In genomic region chr9:107255596-107255995, GRCm38 (mm10) we compare ENCODE assay signal across 10 mouse cellular contexts. TPM values are rescaled to one million over a fixed set of nuclear protein-coding genes. Genes with fewer than 3 reads are reported as not detected.
A peak's percentile ranks its signal among the peaks of the same experiment; 100 is the strongest.
DNase-seq lines count a peak whose midpoint lies in the region; ATAC-seq lines count a peak whose summit lies in the region.
"Had no signal": no experiment of that assay in that cellular context is flagged by ENCODE, and none has a peak within 500 bp of the region (broad histone marks: within the 10 kb centered on the region; RNA-seq: fewer than 3 reads in every experiment).

No protein-coding gene starts in this region.

- no peak overlapping the region for H3K27ac ChIP-seq in forebrain, embryonic 11.5 days (ENCODE audit: low read depth, low read length)
- H3K27ac ChIP-seq in forebrain, embryonic 16.5 days (ENCODE audit: low read length), result no peak overlapping the region
- H3K27ac ChIP-seq in hindbrain, embryonic 10.5 days, result 0 out of 2 replicates have a peak overlapping the region, but pooled peaks have one; percentile 23
- H3K27ac ChIP-seq in midbrain, embryonic 15.5 days, result peak overlapping the region; percentile 52
- H3K27ac ChIP-seq in kidney, embryonic 14.5 days (ENCODE audit: low read depth, low read length), result no peak overlapping the region

- H3K4me3 ChIP-seq in forebrain, embryonic 11.5 days (ENCODE audit: low read depth, low read length), result no peak overlapping the region
- H3K4me3 ChIP-seq in forebrain, embryonic 16.5 days (replicated peaks; ENCODE audit: low read length), result no peak overlapping the region
- no peak overlapping the region for H3K4me3 ChIP-seq in hindbrain, embryonic 10.5 days
- H3K4me3 ChIP-seq in midbrain, embryonic 15.5 days, result no peak overlapping the region
- no peak overlapping the region for H3K4me3 ChIP-seq in kidney, embryonic 14.5 days (ENCODE audit: low read length)

- no peak overlapping the region for H3K9ac ChIP-seq in forebrain, embryonic 11.5 days (ENCODE audit: low read length)
- no peak overlapping the region for H3K9ac ChIP-seq in forebrain, embryonic 16.5 days (replicated peaks; ENCODE audit: low read depth, low read length)
- no peak overlapping the region for H3K9ac ChIP-seq in midbrain, embryonic 15.5 days
- no peak overlapping the region for H3K9ac ChIP-seq in kidney, embryonic 14.5 days (ENCODE audit: low read depth, low read length)
- H3K9ac ChIP-seq: liver, postnatal 0 days had no signal

- no peaks in the 10 kb centered on the region for H3K9me3 ChIP-seq in forebrain, embryonic 11.5 days (ENCODE audit: control insufficient read depth, low read length)
- no peaks in the 10 kb centered on the region for H3K9me3 ChIP-seq in forebrain, embryonic 16.5 days (ENCODE audit: control insufficient read depth, low read length)
- H3K9me3 ChIP-seq in hindbrain, embryonic 10.5 days, result no peaks in the 10 kb centered on the region
- H3K9me3 ChIP-seq in midbrain, embryonic 15.5 days, result no peaks in the 10 kb centered on the region
- H3K9me3 ChIP-seq in kidney, embryonic 14.5 days (ENCODE audit: control insufficient read depth, low read length), result no peaks in the 10 kb centered on the region

- 50% methylated on average over 3 of the region's 3 CpGs for WGBS in forebrain, embryonic 11.5 days
- WGBS in forebrain, embryonic 16.5 days, result 39% methylated on average over 3 of the region's 3 CpGs
- 38% methylated on average over 3 of the region's 3 CpGs for WGBS in hindbrain, embryonic 10.5 days
- 28% methylated on average over 3 of the region's 3 CpGs for WGBS in midbrain, embryonic 15.5 days
- WGBS in kidney, embryonic 14.5 days, result 45% methylated on average over 3 of the region's 3 CpGs

- no peaks in the 10 kb centered on the region for H3K36me3 ChIP-seq in forebrain, embryonic 11.5 days (ENCODE audit: control insufficient read depth, insufficient read depth, low read length)
- H3K36me3 ChIP-seq in forebrain, embryonic 16.5 days (ENCODE audit: control insufficient read depth, insufficient read depth), result no peaks in the 10 kb centered on the region
- H3K36me3 ChIP-seq in hindbrain, embryonic 10.5 days, result no peaks in the 10 kb centered on the region
- H3K36me3 ChIP-seq in midbrain, embryonic 15.5 days (replicated peaks), result no peaks in the 10 kb centered on the region
- H3K36me3 ChIP-seq in kidney, embryonic 14.5 days (ENCODE audit: control insufficient read depth, insufficient read depth, low read length), result no peaks in the 10 kb centered on the region

- H3K27me3 ChIP-seq in forebrain, embryonic 11.5 days (ENCODE audit: control insufficient read depth, insufficient read depth, low read length), result no peaks in the 10 kb centered on the region
- H3K27me3 ChIP-seq in forebrain, embryonic 16.5 days (replicated peaks; ENCODE audit: control insufficient read depth, insufficient read depth, low read length), result no peaks in the 10 kb centered on the region
- no peaks in the 10 kb centered on the region for H3K27me3 ChIP-seq in hindbrain, embryonic 10.5 days (ENCODE audit: insufficient read depth, poor library complexity, severe bottlenecking)
- no peaks in the 10 kb centered on the region for H3K27me3 ChIP-seq in midbrain, embryonic 15.5 days (replicated peaks)
- H3K27me3 ChIP-seq in kidney, embryonic 14.5 days (ENCODE audit: control insufficient read depth, insufficient read depth, low read length), result no peaks in the 10 kb centered on the region

- DNase-seq in forebrain, embryonic 11.5 days (ENCODE audit: low spot score), result no peak
- peak; percentile 83 for DNase-seq in brain, adult 2 months (ENCODE audit: low read depth, low spot score)
- DNase-seq in hindbrain, embryonic 10.5 days (ENCODE audit: low spot score), result peak; percentile 25
- DNase-seq in frontal cortex, postnatal 36 days (ENCODE audit: low spot score in 2 of 2), result no peak
- no peak for DNase-seq in urinary bladder, postnatal 14 days (ENCODE audit: low spot score)
- DNase-seq: liver, postnatal 0 days; right cerebral cortex, adult 18-20 months had no signal

- 0 out of 2 replicates have a peak, but pooled peaks have one; percentile 53 for ATAC-seq in forebrain, embryonic 11.5 days (replicated peaks; ENCODE audit: low FRiP score)
- ATAC-seq in forebrain, embryonic 16.5 days, result no peak
- 0 out of 2 replicates have a peak, but pooled peaks have one; percentile 12 for ATAC-seq in midbrain, embryonic 15.5 days (replicated peaks)
- ATAC-seq in kidney, embryonic 14.5 days (ENCODE audit: low FRiP score, low TSS enrichment), result no peak
- ATAC-seq: liver, postnatal 0 days had no signal

- 0 out of 2 replicates have a peak, but pooled peaks cover 2% of the 10 kb centered on the region for H3K4me1 ChIP-seq in forebrain, embryonic 11.5 days (replicated peaks; ENCODE audit: control insufficient read depth, insufficient read depth, low read length)
- H3K4me1 ChIP-seq in forebrain, embryonic 16.5 days (replicated peaks; ENCODE audit: control insufficient read depth, insufficient read depth, low read length), result peaks cover 48% of the 10 kb centered on the region
- H3K4me1 ChIP-seq in hindbrain, embryonic 10.5 days (replicated peaks), result peaks cover 22% of the 10 kb centered on the region
- peaks cover 35% of the 10 kb centered on the region for H3K4me1 ChIP-seq in midbrain, embryonic 15.5 days
- 0 out of 2 replicates have a peak, but pooled peaks cover 7% of the 10 kb centered on the region for H3K4me1 ChIP-seq in kidney, embryonic 14.5 days (ENCODE audit: control insufficient read depth, insufficient read depth, low read length)

- no peak overlapping the region for H3K4me2 ChIP-seq in forebrain, embryonic 11.5 days (ENCODE audit: low read depth, low read length, severe bottlenecking)
- no peak overlapping the region for H3K4me2 ChIP-seq in forebrain, embryonic 16.5 days (ENCODE audit: low read length)
- no peak overlapping the region for H3K4me2 ChIP-seq in midbrain, embryonic 15.5 days
- no peak overlapping the region for H3K4me2 ChIP-seq in kidney, embryonic 14.5 days (replicated peaks; ENCODE audit: low read depth, low read length)

RNA-seq across cellular contexts. Expression of gene Dock3, which starts 23.9 kb away (rescaled TPM):
- 10.7 and 12.1 TPM in 2 replicates for polyA plus RNA-seq in forebrain, embryonic 11.5 days (2014; fragmentation: Nextera tagmentation; extraction: Ambion mirVana)
- 23.2 and 23.6 TPM in 2 replicates for polyA plus RNA-seq in forebrain, embryonic 16.5 days (2015; fragmentation: Nextera tagmentation; extraction: Ambion mirVana)
- 4.8 and 5.1 TPM in 2 replicates for polyA plus RNA-seq in hindbrain, embryonic 10.5 days (2016; fragmentation: Nextera tagmentation; extraction: Ambion mirVana)
- 23.4 and 24.4 TPM in 2 replicates for polyA plus RNA-seq in midbrain, embryonic 15.5 days (2015; fragmentation: Nextera tagmentation; extraction: Ambion mirVana)
- polyA plus RNA-seq in kidney, embryonic 14.5 days (2014; fragmentation: Nextera tagmentation; extraction: Ambion mirVana), result 0.23 and 0.93 TPM in 2 replicates
- polyA plus RNA-seq: liver, postnatal 0 days had no signal

RNA-seq across cellular contexts. Expression of gene Mapkapk3, which starts 34.1 kb away (rescaled TPM):
- 3.2 and 4.9 TPM in 2 replicates for polyA plus RNA-seq in forebrain, embryonic 11.5 days (2014; fragmentation: Nextera tagmentation; extraction: Ambion mirVana)
- polyA plus RNA-seq in forebrain, embryonic 16.5 days (2015; fragmentation: Nextera tagmentation; extraction: Ambion mirVana), result 1.4 and 1.7 TPM in 2 replicates
- polyA plus RNA-seq in hindbrain, embryonic 10.5 days (2016; fragmentation: Nextera tagmentation; extraction: Ambion mirVana), result 4.9 and 5.1 TPM in 2 replicates
- 2.2 TPM in 2 replicates for polyA plus RNA-seq in midbrain, embryonic 15.5 days (2015; fragmentation: Nextera tagmentation; extraction: Ambion mirVana)
- 3.8 and 6.5 TPM in 2 replicates for polyA plus RNA-seq in kidney, embryonic 14.5 days (2014; fragmentation: Nextera tagmentation; extraction: Ambion mirVana)

RNA-seq across cellular contexts. Expression of gene Cish, which starts 40.2 kb away (rescaled TPM):
- polyA plus RNA-seq in forebrain, embryonic 11.5 days (2014; fragmentation: Nextera tagmentation; extraction: Ambion mirVana), result 6.5 and 7.4 TPM in 2 replicates
- polyA plus RNA-seq in forebrain, embryonic 16.5 days (2015; fragmentation: Nextera tagmentation; extraction: Ambion mirVana), result 9.2 and 11.1 TPM in 2 replicates
- 8.8 and 9.7 TPM in 2 replicates for polyA plus RNA-seq in hindbrain, embryonic 10.5 days (2016; fragmentation: Nextera tagmentation; extraction: Ambion mirVana)
- 7.2 and 7.4 TPM in 2 replicates for polyA plus RNA-seq in midbrain, embryonic 15.5 days (2015; fragmentation: Nextera tagmentation; extraction: Ambion mirVana)
- polyA plus RNA-seq in kidney, embryonic 14.5 days (2014; fragmentation: Nextera tagmentation; extraction: Ambion mirVana), result 6.3 and 7.1 TPM in 2 replicates

Comparison
In these comparisons a context has a peak if more than half of its experiments do, and no peak if none do; other contexts are left out.
1. ATAC-seq: peak in forebrain, embryonic 11.5 days (single experiment) and midbrain, embryonic 15.5 days (single experiment); none in forebrain, embryonic 16.5 days (single experiment) and kidney, embryonic 14.5 days (single experiment).
2. DNase-seq: peak in brain, adult 2 months (single experiment) and hindbrain, embryonic 10.5 days (single experiment); none in forebrain, embryonic 11.5 days (single experiment), frontal cortex, postnatal 36 days (0 of 2) and urinary bladder, postnatal 14 days (single experiment).
3. H3K27ac ChIP-seq: peak in hindbrain, embryonic 10.5 days (single experiment) and midbrain, embryonic 15.5 days (single experiment); none in forebrain, embryonic 11.5 days (single experiment), forebrain, embryonic 16.5 days (single experiment) and kidney, embryonic 14.5 days (single experiment).